In the genomic region with DNA sequence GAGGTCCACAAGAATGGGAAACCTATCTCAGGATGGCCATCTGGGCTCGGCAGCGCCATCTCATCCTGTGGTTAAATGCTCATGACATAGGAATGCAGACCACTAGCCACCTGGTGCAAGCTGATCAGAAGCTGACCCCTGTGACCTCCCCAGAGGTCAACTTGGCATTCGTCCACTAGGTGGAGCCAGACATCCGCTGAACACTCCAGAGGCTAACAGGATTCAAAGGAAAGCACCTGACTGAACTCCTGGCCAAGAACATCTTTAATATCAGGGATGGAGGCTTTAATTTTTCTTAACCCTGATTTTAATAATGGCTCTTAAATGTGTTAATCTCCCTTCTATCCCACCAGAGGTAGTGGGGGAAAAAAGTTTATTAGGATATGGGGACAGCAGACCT, we compare ENCODE assay signal across 8 mouse cellular contexts. TPM values are rescaled to one million over a fixed set of nuclear protein-coding genes. Genes with fewer than 3 reads are reported as not detected.
A peak's percentile ranks its signal among the peaks of the same experiment; 100 is the strongest.
DNase-seq lines count a peak whose midpoint lies in the region; ATAC-seq and TF ChIP-seq lines count a peak whose summit lies in the region.

No protein-coding gene starts in this region.

- intact Hi-C loops in heart, postnatal 14 days (cut with DNase I) = no loop called here
- intact Hi-C loops in left cerebral cortex, postnatal 36 days (cut with DNase I) = no loop called here

- ATAC-seq in common myeloid progenitor, adult 5-6 weeks (replicated peaks; ENCODE audit: low read depth, poor library complexity, severe bottlenecking) = peak; percentile 97

- no peak overlapping the region for H3ac ChIP-seq in myocyte (ENCODE audit: control insufficient read depth, insufficient read length)

- H3K27me3 ChIP-seq in myocyte (ENCODE audit: control insufficient read depth, insufficient read depth, insufficient read length) = no peaks in the 10 kb centered on the region
- no peaks in the 10 kb centered on the region for H3K27me3 ChIP-seq in thymus, adult 2 months (ENCODE audit: control insufficient read depth, insufficient read depth, low read length)

- peak; percentile 31 to 63 for DNase-seq in left cerebral cortex, adult 18-20 months (ENCODE audit: low spot score in 2 of 2)
- DNase-seq in left cerebral cortex, adult 11 months (ENCODE audit: low spot score) = no peak
- peak; percentile 90 for DNase-seq in ZHBTc4 (ENCODE audit: low read depth, low spot score)
- peak; percentile 76 to 86 for DNase-seq in heart, postnatal 14 days
- DNase-seq in left cerebral cortex, postnatal 36 days (ENCODE audit: low spot score in 2 of 2) = peak; percentile 36 to 40
- peak; percentile 77 for DNase-seq in thymus, adult 2 months

- no peak for TF ChIP-seq POLR2A in myocyte (IDR thresholded peaks at IDR 0.05; ENCODE audit: insufficient read length, low read depth)
- TF ChIP-seq POLR2A in thymus, adult 2 months (IDR thresholded peaks at IDR 0.05; ENCODE audit: control insufficient read depth, extremely low read depth, insufficient read depth, low read length, poor library complexity) = no peak

- no peaks in the 10 kb centered on the region for H3K4me1 ChIP-seq in thymus, adult 2 months (replicated peaks; ENCODE audit: control insufficient read depth, insufficient read depth, low read length)

- 4% methylated on average over 4 of the region's 4 CpGs for WGBS in thymus, adult 2 months

- H3K36me3 ChIP-seq in myocyte (ENCODE audit: control insufficient read depth, insufficient read depth) = no peaks in the 10 kb centered on the region
- no peaks in the 10 kb centered on the region for H3K36me3 ChIP-seq in thymus, adult 2 months (ENCODE audit: control insufficient read depth, insufficient read depth, low read length)

- no peaks in the 10 kb centered on the region for H3K79me2 ChIP-seq in myocyte (ENCODE audit: control insufficient read depth, insufficient read depth)

- peak; percentile 78; the same call in 1 of the 2 replicates for TF ChIP-seq CTCF in thymus, adult 2 months (IDR thresholded peaks at IDR 0.05; ENCODE audit: borderline replicate concordance, control insufficient read depth, extremely low read depth, insufficient read depth, low read length, poor library complexity)

- no peak overlapping the region for H3K27ac ChIP-seq in thymus, adult 2 months (ENCODE audit: control insufficient read depth, insufficient read depth, low read length)

- no peak overlapping the region for H3K4me2 ChIP-seq in myocyte (ENCODE audit: low read depth)

- no peak overlapping the region for H3K4me3 ChIP-seq in myocyte
- no peak overlapping the region for H3K4me3 ChIP-seq in thymus, adult 2 months (ENCODE audit: control insufficient read depth, insufficient read depth, low read length)

TF ChIP-seq in myocyte, 11 proteins besides CTCF, POLR2A, EP300 and RAD21:
- TF ChIP-seq USF1 (IDR thresholded peaks at IDR 0.05; ENCODE audit: low read depth) (no peak), MAX (IDR thresholded peaks at IDR 0.05; ENCODE audit: low read depth) (no peak), MYOG (IDR thresholded peaks at IDR 0.05; ENCODE audit: control insufficient read depth in 1 of 3, insufficient read depth in 1 of 3, insufficient read length in 2 of 3, low read depth in 2 of 3) (peak in 2 of 3 experiments; percentile 50 to 73), E2F4 (IDR thresholded peaks at IDR 0.05; ENCODE audit: insufficient read depth) (no peak), MYOD1 (IDR thresholded peaks at IDR 0.05; ENCODE audit: control insufficient read depth in 1 of 3, insufficient read length in 2 of 3, low read depth in 2 of 3) (peak in 2 of 3 experiments; percentile 82 to 87), CEBPB (IDR thresholded peaks at IDR 0.05; ENCODE audit: insufficient read depth, poor library complexity, severe bottlenecking) (no peak), POLR2AphosphoS2 (IDR thresholded peaks at IDR 0.05; ENCODE audit: insufficient read length, low read depth) (no peak)

RNA-seq across cellular contexts. Expression of gene Daglb, which starts 30.0 kb away (rescaled TPM):
- total RNA-seq in left cerebral cortex, adult 18-20 months (2021) = 10 to 100 TPM; 31.9 to 33.1 TPM
- 6.8 and 7.4 TPM in 2 replicates for total RNA-seq in common myeloid progenitor, adult 5-6 weeks (2017)
- total RNA-seq in heart, postnatal 14 days (2021) = 1 to 10 TPM; 7.7 to 7.9 TPM
- total RNA-seq in left cerebral cortex, postnatal 36 days (2021) = 10 to 100 TPM; 32.6 to 33.7 TPM
- polyA plus RNA-seq in myocyte (2012; fragmentation: generic; extraction: Trizol) = 3.9 TPM
- 10.8 and 11.3 TPM in 2 replicates for polyA plus RNA-seq in thymus, adult 2 months (2012; rRNA removed)

RNA-seq across cellular contexts. Expression of gene Kdelr2, which starts 30.8 kb away (rescaled TPM):
- total RNA-seq in left cerebral cortex, adult 18-20 months (2021) = 10 to 100 TPM; 37.4 to 39.9 TPM
- 75.4 and 96.4 TPM in 2 replicates for total RNA-seq in common myeloid progenitor, adult 5-6 weeks (2017)
- 10 to 100 TPM; 61.5 to 62.7 TPM for total RNA-seq in heart, postnatal 14 days (2021)
- 10 to 100 TPM; 32.5 to 37.7 TPM for total RNA-seq in left cerebral cortex, postnatal 36 days (2021)
- 88.2 TPM for polyA plus RNA-seq in myocyte (2012; fragmentation: generic; extraction: Trizol)
- 60.9 and 61.6 TPM in 2 replicates for polyA plus RNA-seq in thymus, adult 2 months (2012; rRNA removed)
